Mouse (Mus musculus) kidney, postnatal 0 days (tissue): ENCODE results near the gene Gpr176. TPM values are rescaled to one million over a fixed set of nuclear protein-coding genes. Genes with fewer than 3 reads are reported as not detected.

ENCODE experiments used
- ATAC-seq: fragments of 200-750 bp; cut with Nextera tagmentation; replicated peaks from 2 replicates; pipeline ENCODE4 v1.8.0; 2017; ENCODE audit warnings: low read depth, moderate number of reproducible peaks, moderate TSS enrichment, moderate library complexity; ENCODE audit not compliant: low FRiP score
- DNase-seq: peaks from one replicate; pipeline ENCODE4 v3.0.0-alpha.2; 2016; ENCODE audit warnings: low spot score
- H3K27ac ChIP-seq: fragments of 300-500 bp; sonication (generic); 2 replicates; pipeline ENCODE4 v1.5.1; 2014; ENCODE audit warnings: mild to moderate bottlenecking
- H3K27me3 ChIP-seq: fragments of 300-500 bp; sonication (generic); 2 replicates; pipeline ENCODE4 v1.6.1; 2014; ENCODE audit warnings: low read length, mixed read lengths; ENCODE audit not compliant: insufficient read depth
- H3K36me3 ChIP-seq: fragments of 300-500 bp; sonication (generic); 2 replicates; pipeline ENCODE4 v1.6.1; 2014; ENCODE audit warnings: low read length, mixed read lengths; ENCODE audit not compliant: insufficient read depth
- H3K4me1 ChIP-seq: fragments of 300-500 bp; sonication (generic); replicated peaks from 2 replicates; pipeline ENCODE4 v1.6.1; 2014; ENCODE audit warnings: antibody characterized with exemption, low read length, mixed read lengths; ENCODE audit not compliant: insufficient read depth
- H3K4me2 ChIP-seq: fragments of 300-500 bp; sonication (generic); 2 replicates; pipeline ENCODE4 v1.6.1; 2014; ENCODE audit warnings: mild to moderate bottlenecking, low read length, moderate library complexity, mixed read lengths
- H3K4me3 ChIP-seq: fragments of 300-500 bp; sonication (generic); replicated peaks from 2 replicates; pipeline ENCODE4 v1.5.1; 2014; ENCODE audit warnings: low read depth, low read length
- H3K9ac ChIP-seq: fragments of 300-500 bp; sonication (generic); 2 replicates; pipeline ENCODE4 v1.6.1; 2014; ENCODE audit warnings: low read depth, low read length
- H3K9me3 ChIP-seq: fragments of 300-500 bp; sonication (generic); replicated peaks from 2 replicates; pipeline ENCODE4 v1.6.1; 2016; ENCODE audit warnings: low read length, inconsistent platforms, mixed read lengths
- CTCF ChIP-seq: IDR thresholded peaks from 2 replicates; pipeline ENCODE4 v1.5.1; 2016; ENCODE audit warnings: antibody characterized with exemption, low read depth, mild to moderate bottlenecking, moderate library complexity
- WGBS: fragments of 180-500 bp; shearing (Covaris S2); extraction: QIAGEN DNeasy Blood & Tissue Kit; methylation state at CpG from one replicate; pipeline ENCODE4 v1.1.7; 2014; 5-methylcytosine and 5-hydroxymethylcytosine counted together
- polyA plus RNA-seq: library from polyadenylated mRNA; unstranded; fragments of >200 nt; fragmentation: Nextera tagmentation; extraction: Ambion mirVana; gene quantifications from 2 replicates; pipeline ENCODE4 v1.2.1, GENCODE M21; 2015

Gene Gpr176
- polyA plus RNA-seq, 1 experiment from 2014 or later = 2.3 TPM

DNA sequence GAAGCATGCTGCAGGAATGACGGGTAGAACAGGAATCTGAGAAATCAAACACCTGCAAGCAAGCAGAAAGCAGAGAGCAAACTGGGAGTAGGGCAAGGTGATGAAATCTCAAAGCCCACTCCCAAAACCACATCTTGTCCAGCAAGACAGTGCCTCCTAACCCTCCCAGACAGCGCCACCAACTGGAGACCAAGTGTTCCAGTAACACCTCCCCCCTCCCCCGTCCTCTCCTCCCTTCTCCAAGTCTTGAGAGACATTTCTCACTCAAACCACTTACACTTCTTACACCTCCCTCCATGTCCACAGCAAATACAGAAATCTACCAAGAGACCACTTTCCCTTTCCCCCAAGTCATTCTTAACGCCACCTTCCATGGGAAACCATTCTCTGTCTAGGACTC is 51.4 kb downstream of the Gpr176 start:
- Histone ChIP-seq H3K4me1 (no peaks in the 10 kb centered on the region), H3K9ac (no peak overlapping the region), H3K4me3 (no peak overlapping the region), H3K36me3 (no peaks in the 10 kb centered on the region), H3K27ac (no peak overlapping the region), H3K27me3 (no peaks in the 10 kb centered on the region), H3K9me3 (no peaks in the 10 kb centered on the region), H3K4me2 (no peak overlapping the region)
- ATAC-seq = no peak
- 0 out of 2 replicates have a peak, but pooled peaks have one; percentile 9 for TF ChIP-seq CTCF
- no peak for DNase-seq
- WGBS = 72% methylated on average over 4 of the region's 4 CpGs

DNA sequence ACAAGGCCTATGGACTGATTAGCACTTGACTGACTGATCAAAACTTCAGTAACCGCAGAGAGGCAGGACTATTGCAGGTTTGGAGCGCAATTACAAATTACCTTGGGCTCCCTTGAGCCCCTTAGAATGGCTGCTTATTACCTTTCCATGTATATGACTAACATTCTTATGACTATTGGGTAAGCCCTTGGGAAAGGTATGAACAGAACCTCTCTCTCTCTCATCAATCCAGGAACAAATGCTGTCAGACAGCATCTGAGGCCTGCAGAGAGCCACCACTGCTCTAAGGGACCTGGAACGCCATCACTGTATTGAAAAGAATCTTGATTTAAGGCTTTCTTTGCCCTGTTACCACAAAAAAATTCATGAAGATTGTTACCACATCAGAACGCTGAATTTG is 52.1 kb downstream of the Gpr176 start:
- H3K27me3 ChIP-seq = no peaks in the 10 kb centered on the region
- H3K27ac ChIP-seq = no peak overlapping the region
- no peak for DNase-seq
- H3K9me3 ChIP-seq = no peaks in the 10 kb centered on the region
- no peak overlapping the region for H3K9ac ChIP-seq
- no peaks in the 10 kb centered on the region for H3K4me1 ChIP-seq
- no peak overlapping the region for H3K4me3 ChIP-seq
- H3K36me3 ChIP-seq = no peaks in the 10 kb centered on the region
- TF ChIP-seq CTCF = no peak
- WGBS = 94% methylated on average over 4 of the region's 4 CpGs
- no peak for ATAC-seq
- H3K4me2 ChIP-seq = no peak overlapping the region

DNA sequence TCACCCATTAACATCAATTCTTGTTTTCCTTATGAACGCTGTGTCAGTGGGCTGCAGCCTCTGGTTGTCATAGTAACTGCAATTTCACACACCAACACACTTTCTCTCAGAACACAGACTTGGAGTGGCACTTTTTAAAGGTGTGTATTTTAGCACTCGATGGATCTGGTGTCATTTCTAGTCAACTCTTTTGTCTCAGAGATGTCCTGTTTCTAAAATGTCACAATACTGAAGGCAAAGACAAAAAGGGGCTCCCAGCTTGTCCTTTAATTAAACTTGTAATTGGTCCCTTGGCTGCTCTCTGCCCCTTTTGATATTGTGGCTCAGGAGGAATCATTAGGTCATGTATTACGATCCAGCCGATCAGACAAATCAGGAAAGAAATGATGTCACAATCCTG is 52.7 kb downstream of the Gpr176 start:
- Histone ChIP-seq H3K9me3 (no peaks in the 10 kb centered on the region), H3K27ac (no peak overlapping the region), H3K4me2 (no peak overlapping the region), H3K4me1 (no peaks in the 10 kb centered on the region), H3K9ac (no peak overlapping the region), H3K36me3 (no peaks in the 10 kb centered on the region), H3K4me3 (no peak overlapping the region), H3K27me3 (no peaks in the 10 kb centered on the region)
- TF ChIP-seq CTCF = no peak
- DNase-seq (no peak), ATAC-seq (no peak)
- 46% methylated on average over 4 of the region's 4 CpGs for WGBS

- Histone ChIP-seq H3K4me3 (no peak overlapping the region), H3K9ac (no peak overlapping the region), H3K27me3 (no peaks in the 10 kb centered on the region), H3K36me3 (no peaks in the 10 kb centered on the region), H3K4me1 (no peaks in the 10 kb centered on the region), H3K9me3 (no peaks in the 10 kb centered on the region), H3K4me2 (no peak overlapping the region), H3K27ac (no peak overlapping the region)
- no peak for DNase-seq
- no peak for ATAC-seq
- WGBS = 62% methylated on average over 5 of the region's 5 CpGs
- TF ChIP-seq CTCF = no peak
Measured at GRCm38 (mm10) chr2:118319176-118319575, 54.0 kb downstream of the Gpr176 start.

- Histone ChIP-seq H3K4me2 (no peak overlapping the region), H3K9ac (no peak overlapping the region), H3K4me3 (no peak overlapping the region), H3K27ac (no peak overlapping the region), H3K36me3 (no peaks in the 10 kb centered on the region), H3K27me3 (no peaks in the 10 kb centered on the region), H3K4me1 (no peaks in the 10 kb centered on the region), H3K9me3 (no peaks in the 10 kb centered on the region)
- 64% methylated on average over 2 of the region's 2 CpGs for WGBS
- no peak for TF ChIP-seq CTCF
- ATAC-seq = no peak
- DNase-seq = no peak
Measured at GRCm38 (mm10) chr2:118316939-118317338, 56.3 kb downstream of the Gpr176 start.

DNA sequence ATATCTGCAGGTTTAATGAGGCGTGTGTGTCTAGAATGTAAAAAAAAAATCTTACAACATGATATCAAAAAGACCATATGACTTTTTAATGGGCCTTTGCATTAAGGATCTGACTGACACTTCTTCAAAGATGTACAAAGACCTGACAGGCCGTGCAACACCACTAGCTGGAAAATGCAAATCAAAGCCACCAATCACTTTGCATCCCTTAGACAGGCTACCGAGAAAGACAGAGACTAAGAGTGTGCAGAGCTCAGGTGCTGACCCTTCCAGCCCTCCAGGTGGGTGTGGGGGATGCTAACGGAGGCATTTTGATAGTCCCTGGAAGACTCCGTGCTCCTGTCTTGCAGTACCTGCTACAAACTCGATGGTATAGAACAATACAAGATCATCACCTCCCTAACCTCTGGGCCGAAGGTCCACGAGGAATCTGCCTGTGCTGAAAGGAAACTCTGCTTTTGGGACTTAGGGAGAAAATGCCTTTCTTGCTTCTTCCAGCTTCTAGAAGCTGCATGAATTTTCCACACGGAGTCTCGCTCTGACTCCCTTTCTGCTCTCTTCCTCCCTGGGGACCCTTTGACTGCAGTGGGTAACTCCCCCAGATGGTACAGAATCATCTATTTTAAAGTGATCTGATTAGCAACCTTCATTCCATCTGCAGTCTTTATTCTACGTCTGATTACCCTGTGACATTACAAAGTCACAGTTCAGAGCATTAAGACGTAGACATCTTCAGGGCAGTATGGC is 57.4 kb downstream of the Gpr176 start:
- Histone ChIP-seq H3K4me2 (no peak overlapping the region), H3K36me3 (no peaks in the 10 kb centered on the region), H3K27ac (no peak overlapping the region), H3K9me3 (no peaks in the 10 kb centered on the region), H3K4me3 (no peak overlapping the region), H3K27me3 (no peaks in the 10 kb centered on the region), H3K4me1 (no peaks in the 10 kb centered on the region), H3K9ac (no peak overlapping the region)
- ATAC-seq (no peak), DNase-seq (no peak)
- WGBS = 72% methylated on average over 12 of the region's 12 CpGs
- TF ChIP-seq CTCF = no peak

DNA sequence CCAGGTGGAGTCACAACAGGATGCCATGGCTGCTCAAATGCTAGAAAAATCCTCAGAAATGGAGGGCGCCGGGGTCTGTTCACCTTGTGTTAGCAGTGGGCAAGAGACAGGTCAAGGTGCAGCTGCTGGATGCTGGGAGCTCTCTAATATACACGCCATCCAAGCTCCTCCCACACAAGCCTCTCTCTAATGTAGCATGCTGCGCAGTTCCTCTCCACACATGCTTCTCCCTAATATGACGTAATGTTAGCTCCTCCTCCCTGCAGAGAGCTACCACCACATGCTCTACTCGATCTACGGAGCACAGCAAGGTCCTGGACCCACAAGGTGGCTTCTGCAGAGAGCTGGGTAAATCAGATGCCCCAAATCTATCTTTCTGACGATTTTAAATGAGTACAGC is 65.7 kb downstream of the Gpr176 start:
- Histone ChIP-seq H3K9me3 (no peaks in the 10 kb centered on the region), H3K4me3 (no peak overlapping the region), H3K27ac (no peak overlapping the region), H3K4me1 (0 out of 2 replicates have a peak, but pooled peaks cover 3% of the 10 kb centered on the region), H3K27me3 (no peaks in the 10 kb centered on the region), H3K36me3 (no peaks in the 10 kb centered on the region), H3K9ac (no peak overlapping the region), H3K4me2 (no peak overlapping the region)
- WGBS = 57% methylated on average over 8 of the region's 8 CpGs
- ATAC-seq = no peak
- no peak for TF ChIP-seq CTCF
- DNase-seq = peak; percentile 17
